Mouse (Mus musculus) neural tube, embryonic 15.5 days (tissue): ENCODE results near the gene Tedc2. TPM values are rescaled to one million over a fixed set of nuclear protein-coding genes. Genes with fewer than 3 reads are reported as not detected.

Experiments
- ATAC-seq: fragments of 200-750 bp; cut with Nextera tagmentation; 2 replicates; pipeline ENCODE4 v1.8.0; 2017; ENCODE audit warnings: mild to moderate bottlenecking, moderate TSS enrichment, moderate library complexity; ENCODE audit not compliant: low FRiP score
- H3K27ac ChIP-seq: fragments of 300-500 bp; sonication (generic); replicated peaks from 2 replicates; pipeline ENCODE4 v1.5.1; 2015; ENCODE audit warnings: mild to moderate bottlenecking, inconsistent platforms
- H3K27me3 ChIP-seq: fragments of 300-500 bp; sonication (generic); replicated peaks from 2 replicates; pipeline ENCODE4 v1.6.1; 2015; ENCODE audit warnings: inconsistent platforms
- H3K36me3 ChIP-seq: fragments of 300-500 bp; sonication (generic); 2 replicates; pipeline ENCODE4 v1.6.1; 2015; ENCODE audit warnings: inconsistent platforms
- H3K4me1 ChIP-seq: fragments of 300-500 bp; sonication (generic); 2 replicates; pipeline ENCODE4 v1.6.1; 2015; ENCODE audit warnings: inconsistent platforms
- H3K4me2 ChIP-seq: fragments of 300-500 bp; sonication (generic); 2 replicates; pipeline ENCODE4 v1.6.1; 2015; ENCODE audit warnings: inconsistent platforms, mild to moderate bottlenecking, moderate library complexity
- H3K4me3 ChIP-seq: fragments of 300-500 bp; sonication (generic); replicated peaks from 2 replicates; pipeline ENCODE4 v1.5.1; 2015; ENCODE audit warnings: mild to moderate bottlenecking, inconsistent platforms
- H3K9ac ChIP-seq: fragments of 300-500 bp; sonication (generic); replicated peaks from 2 replicates; pipeline ENCODE4 v1.6.1; 2015; ENCODE audit warnings: mild to moderate bottlenecking, inconsistent platforms
- H3K9me3 ChIP-seq: fragments of 300-500 bp; sonication (generic); replicated peaks from 2 replicates; pipeline ENCODE4 v1.6.1; 2016; ENCODE audit warnings: inconsistent platforms
- WGBS: fragments of 180-500 bp; shearing (Covaris S2); methylation state at CpG from one replicate; pipeline ENCODE4 v1.1.7; 2015; ENCODE audit warnings: mixed read lengths; 5-methylcytosine and 5-hydroxymethylcytosine counted together
- polyA plus RNA-seq: library from polyadenylated mRNA; unstranded; fragments of >200 nt; fragmentation: Nextera tagmentation; extraction: Ambion mirVana; gene quantifications from 2 replicates; pipeline ENCODE4 v1.2.1, GENCODE M21; 2015

Gene Tedc2
- polyA plus RNA-seq, 1 experiment from 2014 or later: 10.7 TPM

DNA sequence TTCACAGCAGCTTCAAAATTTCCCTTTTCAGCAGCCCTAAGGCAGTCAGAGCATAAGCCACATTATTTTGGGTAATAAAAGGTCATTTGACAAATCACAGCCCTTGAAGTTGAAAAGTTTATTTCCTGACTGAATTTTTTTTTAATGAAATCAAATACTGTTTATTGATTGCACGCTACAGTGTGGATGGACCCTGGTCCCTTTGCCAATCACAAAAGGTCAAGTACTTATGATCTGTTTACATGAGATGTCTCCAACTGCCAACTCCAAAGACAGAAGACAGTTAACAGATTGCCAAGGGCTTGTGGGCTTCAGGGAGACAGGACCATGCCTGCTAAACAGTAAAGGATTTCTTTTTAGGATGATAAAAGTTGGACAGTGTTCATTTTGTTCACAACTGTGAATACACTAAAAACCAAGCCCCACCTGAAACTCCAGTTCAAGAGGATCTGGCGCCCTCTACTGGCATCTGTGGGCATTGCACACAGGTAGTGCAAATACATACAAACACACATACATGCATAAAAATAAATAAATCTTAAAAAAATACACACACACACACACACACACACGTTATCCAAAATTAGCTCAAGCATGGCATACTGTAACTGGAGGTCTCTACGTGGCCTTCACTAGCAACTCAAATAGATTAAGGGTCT, 22.8 kb upstream of the Tedc2 start:
- Histone ChIP-seq H3K36me3 (peaks cover 57% of the 10 kb centered on the region), H3K4me2 (no peak overlapping the region), H3K4me3 (no peak overlapping the region), H3K9me3 (peaks cover 4% of the 10 kb centered on the region; the same call in 1 of the 2 replicates), H3K27ac (no peak overlapping the region), H3K27me3 (no peaks in the 10 kb centered on the region), H3K9ac (no peak overlapping the region), H3K4me1 (no peaks in the 10 kb centered on the region)
- 91% methylated on average over 4 of the region's 4 CpGs for WGBS
- no peak for ATAC-seq

DNA sequence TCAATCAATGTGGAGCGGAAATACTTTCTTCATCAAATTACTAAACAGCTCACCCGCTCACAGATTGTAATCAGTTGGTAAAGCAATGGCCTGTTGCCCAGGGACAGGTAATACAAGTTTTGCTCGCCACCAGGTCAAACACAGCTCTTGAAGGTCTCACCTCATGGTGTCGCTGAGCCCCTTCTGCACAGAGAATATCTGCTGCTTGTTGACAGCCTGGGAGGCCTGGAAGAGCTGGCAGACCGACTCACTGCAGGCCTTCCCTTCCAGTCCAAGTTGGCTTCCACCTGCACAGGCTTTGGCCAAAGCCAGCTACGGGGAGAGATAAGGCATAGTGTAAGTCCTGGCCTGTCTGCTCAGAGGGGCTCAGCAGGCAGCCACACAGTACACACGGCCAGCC, 16.3 kb upstream of the Tedc2 start:
- H3K36me3 ChIP-seq: peaks cover 70% of the 10 kb centered on the region
- ATAC-seq: no peak
- no peak overlapping the region for H3K4me3 ChIP-seq
- no peaks in the 10 kb centered on the region for H3K4me1 ChIP-seq
- H3K9me3 ChIP-seq: no peaks in the 10 kb centered on the region
- H3K27ac ChIP-seq: no peak overlapping the region
- H3K9ac ChIP-seq: no peak overlapping the region
- H3K4me2 ChIP-seq: no peak overlapping the region
- WGBS: 94% methylated on average over 7 of the region's 7 CpGs
- no peaks in the 10 kb centered on the region for H3K27me3 ChIP-seq

DNA sequence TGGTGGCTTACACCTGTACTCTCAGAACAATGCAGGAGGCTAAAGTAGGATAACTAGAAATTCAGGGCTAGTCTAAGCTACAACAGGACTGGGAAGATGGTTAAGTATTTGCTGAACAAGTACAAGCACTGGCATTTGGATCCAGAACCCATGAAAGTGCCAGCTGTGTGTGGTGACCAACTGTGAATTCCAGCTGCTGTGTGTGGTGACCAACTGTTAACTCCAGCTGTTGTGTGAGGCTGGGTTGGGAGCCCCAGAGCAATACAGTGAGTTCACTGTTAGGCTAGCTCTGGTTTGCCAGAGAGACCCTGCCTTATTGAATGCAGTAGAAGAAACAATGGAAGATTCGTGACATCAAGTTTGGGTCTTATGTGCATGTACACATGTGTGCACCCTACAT, 15.8 kb upstream of the Tedc2 start:
- Histone ChIP-seq H3K4me3 (no peak overlapping the region), H3K36me3 (peaks cover 69% of the 10 kb centered on the region), H3K4me1 (no peaks in the 10 kb centered on the region), H3K4me2 (no peak overlapping the region), H3K27ac (no peak overlapping the region), H3K27me3 (no peaks in the 10 kb centered on the region), H3K9me3 (no peaks in the 10 kb centered on the region), H3K9ac (no peak overlapping the region)
- 91% methylated on average over 1 of the region's 1 CpGs for WGBS
- ATAC-seq: no peak

DNA sequence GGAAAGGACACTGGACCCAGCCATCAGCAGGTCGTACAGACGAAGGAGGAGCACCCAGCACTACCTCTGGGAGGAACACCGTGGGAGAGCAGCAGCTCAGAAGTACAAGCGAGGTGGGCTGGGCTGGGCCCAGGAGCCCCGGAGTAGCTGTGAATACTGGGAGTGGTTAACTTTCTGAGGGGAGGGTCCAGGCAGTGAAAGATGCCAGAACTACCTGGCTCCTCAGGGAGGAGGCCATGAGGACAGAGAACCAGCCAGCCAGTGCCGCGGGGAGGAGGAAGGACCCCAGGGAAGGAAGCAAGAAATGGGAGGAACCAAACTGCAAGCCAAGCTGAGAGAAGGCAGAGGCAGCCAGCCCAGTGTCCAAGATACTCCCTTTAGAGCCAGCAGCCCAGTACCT, 7.3 kb upstream of the Tedc2 start:
- ATAC-seq: no peak
- Histone ChIP-seq H3K4me2 (no peak overlapping the region), H3K9ac (no peak overlapping the region), H3K4me1 (no peaks in the 10 kb centered on the region), H3K9me3 (no peaks in the 10 kb centered on the region), H3K36me3 (peaks cover 50% of the 10 kb centered on the region), H3K27me3 (no peaks in the 10 kb centered on the region), H3K4me3 (no peak overlapping the region), H3K27ac (no peak overlapping the region)
- WGBS: 94% methylated on average over 7 of the region's 7 CpGs

DNA sequence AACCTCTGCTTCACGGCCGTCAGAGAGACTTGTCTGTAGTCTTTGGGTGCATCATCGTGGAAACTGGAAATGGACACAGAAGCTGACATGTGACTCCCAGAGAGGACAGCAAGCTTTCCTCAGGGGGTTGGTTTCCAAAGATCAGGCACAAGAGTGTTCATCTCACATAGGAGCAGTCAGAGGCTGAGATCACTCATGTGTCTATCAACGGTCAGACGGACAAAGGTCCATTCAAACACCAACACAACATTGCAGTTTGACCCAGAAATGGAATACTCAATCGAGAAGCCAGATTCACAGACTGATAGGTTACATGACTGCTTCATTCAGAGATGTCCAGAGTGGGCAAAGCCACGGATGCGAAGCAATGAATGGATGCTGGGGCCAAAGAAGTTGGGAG, 6.1 kb upstream of the Tedc2 start:
- Histone ChIP-seq H3K4me1 (no peaks in the 10 kb centered on the region), H3K9me3 (no peaks in the 10 kb centered on the region), H3K27me3 (no peaks in the 10 kb centered on the region), H3K36me3 (peaks cover 44% of the 10 kb centered on the region), H3K27ac (no peak overlapping the region), H3K4me2 (no peak overlapping the region), H3K9ac (no peak overlapping the region), H3K4me3 (no peak overlapping the region)
- 92% methylated on average over 8 of the region's 8 CpGs for whole genome bisulfite sequencing
- ATAC-seq: no peak

DNA sequence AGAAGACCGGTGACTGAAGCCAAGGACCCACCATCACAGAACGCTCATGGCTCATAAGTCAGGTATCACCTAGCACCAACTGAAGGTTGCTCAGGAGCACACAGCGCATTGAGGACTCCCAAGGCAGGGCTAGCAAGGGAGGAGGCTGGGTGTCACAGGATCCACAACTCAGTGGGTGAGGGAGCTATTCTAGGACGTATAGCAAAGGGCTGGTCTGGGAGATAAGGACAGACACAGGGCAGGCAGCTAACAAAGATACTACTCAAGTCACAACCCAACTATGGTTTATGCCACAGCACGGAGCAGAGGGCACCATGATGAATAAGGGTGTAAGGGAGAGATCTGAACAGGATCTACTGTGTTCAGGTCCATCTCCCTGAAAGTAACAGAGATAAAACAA, 5.2 kb upstream of the Tedc2 start:
- Histone ChIP-seq H3K36me3 (peaks cover 40% of the 10 kb centered on the region), H3K9ac (no peak overlapping the region), H3K27me3 (no peaks in the 10 kb centered on the region), H3K9me3 (no peaks in the 10 kb centered on the region), H3K4me2 (no peak overlapping the region), H3K4me1 (peaks cover 4% of the 10 kb centered on the region; the same call in 1 of the 2 replicates), H3K27ac (no peak overlapping the region), H3K4me3 (no peak overlapping the region)
- no peak for ATAC-seq
- 96% methylated on average over 5 of the region's 5 CpGs for WGBS

DNA sequence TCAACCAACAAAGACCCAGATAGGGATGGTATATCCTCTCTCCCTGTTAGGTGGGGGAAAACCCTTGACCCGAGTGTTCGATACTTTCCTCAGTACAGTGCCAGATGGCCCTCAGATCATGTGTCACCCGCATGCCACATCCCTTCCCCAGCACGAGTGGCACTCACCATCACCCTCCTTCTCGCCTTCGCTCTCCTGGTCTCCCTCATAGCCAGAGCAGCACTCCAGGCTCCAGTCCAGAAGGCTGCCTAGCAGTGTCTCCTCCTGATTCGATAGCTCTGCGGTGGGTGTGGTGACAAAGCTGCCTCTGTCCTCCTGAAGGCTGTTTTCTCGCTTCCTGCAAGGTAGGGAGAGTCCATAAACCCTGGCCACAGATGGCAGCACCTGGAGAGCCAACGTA, 4.1 kb upstream of the Tedc2 start:
- no peaks in the 10 kb centered on the region for H3K9me3 ChIP-seq
- no peak for ATAC-seq
- no peak overlapping the region for H3K4me3 ChIP-seq
- 94% methylated on average over 10 of the region's 10 CpGs for WGBS
- peaks cover 36% of the 10 kb centered on the region for H3K36me3 ChIP-seq
- H3K27ac ChIP-seq: no peak overlapping the region
- H3K27me3 ChIP-seq: no peaks in the 10 kb centered on the region
- H3K4me2 ChIP-seq: no peak overlapping the region
- H3K4me1 ChIP-seq: peaks cover 11% of the 10 kb centered on the region
- H3K9ac ChIP-seq: no peak overlapping the region

DNA sequence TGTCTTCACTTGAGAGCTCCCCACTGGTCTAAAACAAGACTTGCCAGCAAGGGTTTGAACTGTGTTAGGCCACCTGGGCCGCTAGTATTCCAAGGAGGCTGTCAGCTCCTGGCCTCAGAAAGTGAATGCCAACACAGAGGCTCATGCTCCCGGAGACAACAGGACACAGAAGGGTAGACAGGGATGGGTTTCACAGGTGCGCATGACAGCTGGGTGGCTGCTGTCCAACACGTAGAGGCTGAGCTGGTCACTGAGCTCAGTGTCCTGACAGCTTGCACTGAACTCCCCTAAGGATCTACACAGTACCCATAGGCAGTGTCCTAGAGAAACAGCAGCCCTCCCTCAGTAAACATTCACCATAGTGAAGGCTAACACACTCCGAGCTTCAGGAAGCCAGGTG, 2.9 kb upstream of the Tedc2 start:
- Histone ChIP-seq H3K27me3 (no peaks in the 10 kb centered on the region), H3K27ac (no peak overlapping the region), H3K36me3 (peaks cover 36% of the 10 kb centered on the region), H3K9ac (no peak overlapping the region), H3K4me3 (no peak overlapping the region), H3K4me1 (peaks cover 20% of the 10 kb centered on the region), H3K9me3 (no peaks in the 10 kb centered on the region), H3K4me2 (no peak overlapping the region)
- 96% methylated on average over 5 of the region's 5 CpGs for WGBS
- ATAC-seq: no peak

DNA sequence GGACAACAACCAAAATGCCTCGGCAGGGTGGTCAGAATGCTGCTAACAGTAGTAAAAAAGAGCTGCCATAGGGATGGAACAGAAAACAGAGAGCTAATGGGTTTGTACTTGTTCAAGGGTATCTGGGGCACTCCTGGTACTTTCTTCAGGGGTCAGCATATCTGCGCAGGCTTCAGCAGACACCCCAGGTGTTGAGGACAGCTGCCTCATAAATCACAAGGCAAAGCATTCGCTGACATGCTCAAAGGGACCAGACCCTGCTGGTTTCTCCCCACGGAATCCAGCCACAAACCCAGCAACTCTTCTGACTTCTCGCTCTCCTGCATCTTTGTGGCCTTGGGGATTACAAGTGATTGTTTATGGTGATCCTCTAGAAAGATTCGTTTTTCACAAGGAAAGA, 2.0 kb upstream of the Tedc2 start:
- Histone ChIP-seq H3K4me2 (no peak overlapping the region), H3K27me3 (no peaks in the 10 kb centered on the region), H3K4me3 (no peak overlapping the region), H3K9me3 (no peaks in the 10 kb centered on the region), H3K27ac (no peak overlapping the region), H3K36me3 (peaks cover 35% of the 10 kb centered on the region), H3K4me1 (peaks cover 20% of the 10 kb centered on the region), H3K9ac (no peak overlapping the region)
- no peak for ATAC-seq
- 78% methylated on average over 6 of the region's 6 CpGs for whole genome bisulfite sequencing

DNA sequence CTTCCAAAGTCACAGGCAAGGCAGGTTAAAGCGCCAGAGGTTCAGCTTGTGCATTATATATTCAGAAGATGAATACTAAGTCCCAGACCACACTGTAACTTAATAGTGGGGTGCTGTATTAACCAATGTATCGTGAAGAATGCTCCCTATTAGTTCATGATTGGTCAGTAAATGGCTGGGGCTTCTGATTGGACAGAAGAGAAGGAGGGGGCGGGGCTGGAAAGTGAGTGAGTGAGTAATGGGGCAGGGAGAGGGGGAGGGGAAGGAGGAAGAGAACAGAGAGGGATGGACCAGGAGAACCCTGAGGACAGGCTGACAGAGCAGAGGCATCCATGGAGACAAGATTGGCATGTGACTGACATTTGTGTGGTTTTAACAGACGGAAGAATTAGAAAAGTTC, 3.8 kb downstream of the Tedc2 start:
- no peaks in the 10 kb centered on the region for H3K27me3 ChIP-seq
- peaks cover 27% of the 10 kb centered on the region for H3K36me3 ChIP-seq
- H3K4me1 ChIP-seq: peaks cover 29% of the 10 kb centered on the region
- no peak overlapping the region for H3K27ac ChIP-seq
- no peak overlapping the region for H3K9ac ChIP-seq
- no peak overlapping the region for H3K4me3 ChIP-seq
- no peak overlapping the region for H3K4me2 ChIP-seq
- ATAC-seq: no peak
- H3K9me3 ChIP-seq: no peaks in the 10 kb centered on the region
- WGBS: 71% methylated on average over 4 of the region's 4 CpGs

DNA sequence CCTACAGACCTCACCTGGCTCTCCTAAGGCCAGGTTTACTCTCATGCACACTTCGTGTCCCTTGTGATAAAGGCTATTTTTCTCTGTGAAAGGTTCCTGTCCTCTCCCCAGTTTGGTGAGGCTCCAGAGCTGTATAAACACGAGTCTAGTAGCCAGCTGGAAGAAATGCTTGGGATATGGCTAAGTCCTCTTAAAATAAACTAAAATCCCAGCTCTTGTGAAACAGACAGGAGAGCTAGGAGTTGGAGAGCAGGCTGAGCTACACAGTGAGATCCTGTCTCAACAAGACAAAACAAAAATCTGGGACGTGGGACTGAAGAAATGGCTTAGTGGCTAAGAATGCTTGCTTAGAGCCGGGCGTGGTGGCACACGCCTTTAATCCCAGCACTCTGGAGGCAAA, 7.5 kb downstream of the Tedc2 start:
- no peak for ATAC-seq
- Histone ChIP-seq H3K9me3 (no peaks in the 10 kb centered on the region), H3K9ac (no peak overlapping the region), H3K4me3 (no peak overlapping the region), H3K27ac (no peak overlapping the region), H3K4me1 (peaks cover 44% of the 10 kb centered on the region), H3K4me2 (no peak overlapping the region), H3K27me3 (peaks cover 7% of the 10 kb centered on the region; the same call in 1 of the 2 replicates), H3K36me3 (peaks cover 27% of the 10 kb centered on the region)
- WGBS: 81% methylated on average over 6 of the region's 6 CpGs

DNA sequence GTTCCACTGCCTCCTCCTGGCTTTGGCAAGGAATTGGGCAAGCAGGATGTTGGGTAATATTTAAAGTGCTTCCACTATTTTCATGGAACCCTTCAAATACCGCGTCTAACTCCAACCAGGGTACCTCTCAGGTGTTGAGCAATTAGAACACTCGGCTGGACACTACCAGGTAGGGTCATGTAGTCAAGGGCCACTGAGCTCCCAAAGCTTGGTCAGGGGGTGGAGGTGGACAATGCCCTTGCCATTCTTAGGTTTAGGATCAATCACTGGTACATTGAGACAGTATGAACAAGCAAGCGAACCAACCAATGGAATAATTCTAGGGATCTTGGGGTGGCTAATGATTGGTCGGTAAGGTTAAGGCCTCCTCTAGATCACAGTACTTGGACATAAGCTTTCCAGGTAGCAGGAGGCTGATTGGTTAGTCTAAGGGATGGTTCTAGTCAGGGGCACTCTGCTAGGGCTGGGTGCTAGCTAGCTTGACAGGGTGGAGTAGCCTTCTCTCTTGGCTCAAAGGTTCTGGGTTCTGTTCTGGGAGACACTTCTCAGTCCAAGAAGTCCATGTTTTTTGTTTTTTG, 8.1 kb downstream of the Tedc2 start:
- peak overlapping the region; percentile 59 for H3K4me3 ChIP-seq
- 35% methylated on average over 5 of the region's 5 CpGs for WGBS
- no peak overlapping the region for H3K9ac ChIP-seq
- peaks cover 7% of the 10 kb centered on the region; the same call in 1 of the 2 replicates for H3K27me3 ChIP-seq
- H3K4me2 ChIP-seq: peak overlapping the region; percentile 99
- ATAC-seq: no peak; the same call in none of the 2 replicates
- no peak overlapping the region for H3K27ac ChIP-seq
- H3K36me3 ChIP-seq: peaks cover 25% of the 10 kb centered on the region
- peaks cover 51% of the 10 kb centered on the region for H3K4me1 ChIP-seq
- H3K9me3 ChIP-seq: no peaks in the 10 kb centered on the region
